Mouse (Mus musculus) cerebellum, postnatal 10 days (tissue): ENCODE results near the gene St6galnac1.
"Not testable (repeated sequence)": the region's sequence is repeated elsewhere in the genome, so short reads cannot be mapped to it uniquely, and the experiment has no call there.

ENCODE experiments used
- DNase-seq, 2 experiments: peaks; one replicate each; pipeline ENCODE4 v3.0.0; 2021; ENCODE audit warnings: mixed read lengths in 2 of 2

St6galnac1 gene

DNA sequence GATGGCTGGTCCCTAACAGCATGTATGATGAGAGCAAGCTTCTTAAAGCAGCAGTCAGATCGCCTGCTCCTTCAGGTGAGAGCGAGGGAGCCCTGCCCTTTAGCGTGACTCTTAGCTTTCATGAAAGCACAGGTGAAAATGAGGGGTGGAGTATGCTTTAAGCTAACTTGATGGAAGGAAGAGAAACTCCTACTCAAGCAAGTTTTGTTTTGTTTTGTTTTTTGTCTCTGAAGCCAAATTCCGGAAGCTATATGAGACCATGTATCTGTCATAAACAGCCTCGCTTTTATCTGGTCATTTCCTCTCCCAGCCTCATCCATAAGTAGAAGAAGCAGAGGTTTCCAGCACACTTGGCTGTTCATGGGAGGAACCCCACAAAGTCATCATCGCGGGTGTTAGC, at the start of gene St6galnac1:
Gene St6galnac1 (minus strand): TSS at position 101 of the 400 bp plus-strand sequence.
- DNase-seq = no peak

GRCm38 (mm10) chr11:116823885-116824284, 48.6 kb upstream of the St6galnac1 start:
- DNase-seq = not testable (repeated sequence)

GRCm38 (mm10) chr11:116823255-116823654, 47.9 kb upstream of the St6galnac1 start:
- no peak for DNase-seq

GRCm38 (mm10) chr11:116822626-116823025, 47.3 kb upstream of the St6galnac1 start:
- no peak for DNase-seq

GRCm38 (mm10) chr11:116822215-116822614, 46.9 kb upstream of the St6galnac1 start:
- no peak for DNase-seq

- DNase-seq = no peak
Observed at GRCm38 (mm10) chr11:116821057-116821940, 46.0 kb upstream of the St6galnac1 start.

DNA sequence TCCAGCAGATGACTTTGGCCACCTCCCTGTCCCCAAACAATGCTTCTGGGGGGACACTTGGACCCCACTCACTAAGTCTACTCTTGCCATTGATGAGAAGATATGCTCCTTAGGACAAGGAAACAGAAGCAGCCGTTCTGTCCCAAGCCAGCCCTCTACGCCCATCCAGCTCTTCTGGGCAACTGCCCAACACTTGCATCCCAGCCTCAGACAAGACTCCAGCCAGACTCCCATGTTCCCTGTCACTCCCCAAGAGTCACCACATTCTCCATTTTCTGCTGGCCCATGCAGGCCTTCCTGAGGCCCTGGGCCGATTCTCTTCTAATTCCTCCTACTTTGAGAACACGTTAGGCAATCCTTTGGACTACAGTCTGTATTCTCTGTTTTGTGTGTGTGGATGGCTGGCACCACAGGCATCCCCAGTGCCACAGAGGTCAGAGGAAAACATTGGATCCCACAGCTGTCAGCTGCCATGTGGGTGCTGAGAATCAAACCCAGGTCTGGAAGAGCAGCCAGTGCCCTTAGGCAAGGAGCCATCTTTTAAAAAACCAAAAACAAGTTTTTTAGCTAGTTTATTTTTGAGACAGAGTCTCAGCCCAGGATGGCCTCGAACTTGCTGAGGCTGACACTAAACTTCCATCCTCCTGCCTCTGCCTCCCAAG, 44.8 kb upstream of the St6galnac1 start:
- peak in 1 of 2 experiments; percentile 46 for DNase-seq

GRCm38 (mm10) chr11:116818722-116819121, 43.4 kb upstream of the St6galnac1 start:
- peak; percentile 45 to 51 for DNase-seq

DNA sequence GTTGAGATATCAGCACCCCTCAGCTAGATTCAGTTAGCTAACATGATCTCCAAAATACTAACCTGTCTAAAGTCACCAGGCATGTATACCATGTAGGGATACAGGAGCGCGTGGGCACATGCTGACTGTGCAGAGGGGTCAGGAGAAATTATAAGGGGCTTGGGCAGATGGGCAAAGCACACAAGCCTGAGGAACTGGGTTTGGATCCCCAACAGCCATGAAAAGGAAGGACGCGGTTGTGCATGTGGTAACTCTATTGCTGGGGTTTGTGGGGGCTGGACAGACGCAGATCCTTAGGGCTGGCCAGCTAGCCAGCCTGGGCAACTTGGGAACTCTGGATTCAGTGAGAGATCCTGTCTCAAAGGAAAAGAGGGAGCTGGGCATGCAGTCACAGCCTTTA, 42.3 kb upstream of the St6galnac1 start:
- no peak for DNase-seq

DNA sequence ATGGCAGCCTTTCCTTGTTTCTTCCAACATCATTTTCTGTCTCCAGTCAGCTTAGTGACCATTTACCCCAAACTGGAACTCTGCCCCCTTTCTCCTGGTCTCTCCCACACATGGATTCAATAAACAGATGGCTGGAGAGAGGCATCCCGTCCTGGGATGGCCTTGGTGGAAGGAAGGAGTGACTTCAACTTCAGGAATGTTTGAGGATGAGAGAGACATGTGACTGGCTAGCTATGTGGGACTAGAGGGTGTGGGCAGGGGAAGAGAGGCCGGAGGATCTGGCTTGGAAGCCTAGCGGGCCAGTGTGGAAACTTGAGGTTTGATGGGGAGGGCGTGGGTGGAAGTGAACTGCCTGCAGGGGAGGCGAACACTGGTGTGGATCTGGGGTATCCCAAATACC, 41.5 kb upstream of the St6galnac1 start:
- no peak for DNase-seq

- DNase-seq = peak; percentile 59
Observed at GRCm38 (mm10) chr11:116814884-116815415, 39.6 kb upstream of the St6galnac1 start.

DNA sequence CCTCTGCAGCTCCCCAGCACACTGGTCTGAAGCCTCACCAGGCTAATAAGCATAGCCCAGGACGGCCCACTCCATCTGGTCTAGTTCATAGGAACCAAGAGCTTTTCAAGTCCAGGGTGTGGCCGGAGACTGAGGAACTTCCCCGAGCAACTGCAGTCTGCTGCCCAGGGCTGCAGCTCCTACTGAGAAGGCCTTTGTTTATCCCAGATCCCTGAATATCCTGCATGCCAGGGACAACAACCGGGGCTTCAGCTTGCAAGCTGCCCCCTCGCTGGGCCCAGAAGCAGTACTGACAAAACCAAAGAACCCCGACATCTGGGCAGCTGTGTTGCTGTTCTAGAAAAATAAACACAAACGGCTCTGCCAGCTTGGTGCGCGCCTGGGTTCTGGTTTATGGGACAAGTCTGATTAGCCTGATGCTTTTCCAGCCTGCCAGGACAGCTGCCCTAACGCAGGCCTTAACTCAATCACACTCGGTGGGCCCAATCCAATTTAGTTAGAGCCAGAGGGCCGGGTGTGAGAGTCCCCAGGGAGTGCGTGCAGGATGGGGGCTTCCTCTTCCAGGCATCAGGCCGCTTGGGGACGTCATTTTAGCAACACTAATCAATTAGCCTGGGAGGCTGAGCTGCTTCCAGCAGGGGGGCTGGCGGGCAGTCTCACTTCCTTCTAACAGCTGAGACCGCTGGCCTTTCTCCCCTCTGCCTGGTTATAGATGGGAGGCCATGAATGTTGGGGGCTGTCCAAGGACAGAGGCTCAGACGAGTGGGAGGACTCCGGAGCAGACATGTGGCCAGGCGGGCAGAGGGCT, 39.0 kb upstream of the St6galnac1 start:
- peak; percentile 88 to 93 for DNase-seq

DNA sequence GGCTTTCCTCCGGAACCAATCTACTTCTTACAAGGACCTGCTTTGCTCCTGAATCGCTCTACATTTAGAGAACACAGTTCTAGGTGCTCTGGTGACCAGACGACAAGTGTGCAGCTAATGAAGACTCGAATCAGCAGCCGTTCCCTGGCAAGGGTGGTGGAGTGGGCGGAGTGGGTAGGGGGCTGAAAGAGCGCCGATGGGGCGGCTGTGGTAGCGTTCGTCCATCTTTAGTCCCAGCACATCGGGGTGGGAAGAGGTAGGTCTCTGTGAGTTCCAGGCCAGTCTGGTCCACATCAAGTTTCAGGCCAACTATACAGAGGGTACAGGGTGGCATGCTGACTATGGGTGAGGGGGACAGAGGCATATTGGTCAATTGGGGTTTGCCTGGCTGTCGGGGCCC, 38.3 kb upstream of the St6galnac1 start:
- DNase-seq = peak; percentile 45 to 49

DNA sequence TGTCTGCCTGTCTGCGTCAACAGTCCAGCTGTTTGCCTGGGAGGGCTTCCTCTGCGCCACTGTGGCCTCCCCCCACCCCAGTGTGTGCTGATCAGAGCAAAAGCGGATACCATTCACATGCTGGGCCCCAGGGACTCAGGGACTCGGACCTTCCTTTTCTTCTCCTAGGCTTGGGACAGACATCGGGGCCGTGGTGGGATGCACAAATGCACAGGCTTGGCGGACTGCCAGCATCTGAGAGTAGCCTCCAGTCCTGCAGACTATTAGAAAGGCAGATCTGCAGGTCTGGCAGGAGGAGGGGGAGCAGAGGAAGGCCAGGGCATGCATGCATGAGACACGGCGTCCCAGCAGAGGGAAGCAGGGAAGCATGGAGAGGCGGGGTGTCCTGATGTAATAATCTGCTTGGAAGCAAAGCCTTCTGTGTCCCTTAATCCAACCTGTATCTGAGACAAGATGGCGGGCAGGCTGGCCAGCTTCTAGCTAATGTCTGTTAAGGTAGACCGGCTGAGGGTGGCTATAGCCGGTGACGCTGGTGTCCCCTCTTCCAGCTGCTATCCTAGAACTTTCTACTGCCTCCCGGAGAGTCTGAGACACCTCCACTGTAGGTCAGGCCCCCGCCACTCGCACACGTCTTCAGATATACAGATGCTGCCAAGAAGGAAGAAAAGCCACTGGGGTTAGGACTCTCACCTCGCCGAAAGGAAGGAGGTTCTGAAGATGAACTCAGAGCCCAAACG, 37.7 kb upstream of the St6galnac1 start:
- DNase-seq = peak; percentile 79 to 86

GRCm38 (mm10) chr11:116810983-116811901, 35.9 kb upstream of the St6galnac1 start:
- peak; percentile 95 to 96 for DNase-seq

DNA sequence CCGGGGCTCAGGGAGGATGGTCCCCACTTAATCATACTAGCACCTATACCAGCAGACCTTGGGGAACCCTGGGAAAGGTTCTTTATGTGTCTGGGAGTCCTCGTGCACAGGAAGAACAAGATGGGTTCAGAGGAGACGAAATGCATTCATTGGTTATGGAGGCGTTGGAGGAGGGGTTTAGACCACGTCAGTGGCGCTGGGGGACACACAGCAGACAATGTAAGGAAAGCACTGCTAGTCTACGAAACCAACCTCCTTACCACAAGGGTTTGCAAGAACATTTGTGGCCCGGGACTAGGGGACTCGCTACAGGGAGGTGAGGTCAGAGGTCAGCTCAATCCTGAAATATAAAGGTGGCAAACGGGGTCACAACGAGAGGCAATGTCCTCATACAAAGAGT, 35.2 kb upstream of the St6galnac1 start:
- peak; percentile 23 to 27 for DNase-seq

DNA sequence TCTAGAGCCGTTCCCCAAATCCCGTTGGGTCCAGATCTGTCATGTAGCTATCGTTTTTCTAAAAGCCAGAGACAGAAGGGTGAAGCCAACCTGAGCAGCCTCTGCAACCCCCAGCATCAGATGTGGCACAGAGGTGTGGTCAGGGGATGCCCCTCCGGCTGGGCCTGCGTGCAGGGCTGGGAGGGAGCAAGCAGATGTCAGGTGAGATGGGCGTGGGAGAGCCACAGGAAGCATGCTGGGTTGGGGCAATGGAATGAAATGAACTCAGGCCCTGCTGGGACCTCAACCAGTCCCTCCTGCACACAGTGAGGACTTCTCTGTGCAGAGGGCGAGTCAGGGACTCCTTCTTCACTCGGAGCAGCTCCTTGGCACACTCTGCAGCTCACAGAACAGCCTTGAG, 34.2 kb upstream of the St6galnac1 start:
- DNase-seq = peak; percentile 26 to 35

GRCm38 (mm10) chr11:116808811-116809395, 33.6 kb upstream of the St6galnac1 start:
- peak; percentile 59 to 67 for DNase-seq

- peak; percentile 95 for DNase-seq
Observed at GRCm38 (mm10) chr11:116807938-116808606, 32.8 kb upstream of the St6galnac1 start.

DNA sequence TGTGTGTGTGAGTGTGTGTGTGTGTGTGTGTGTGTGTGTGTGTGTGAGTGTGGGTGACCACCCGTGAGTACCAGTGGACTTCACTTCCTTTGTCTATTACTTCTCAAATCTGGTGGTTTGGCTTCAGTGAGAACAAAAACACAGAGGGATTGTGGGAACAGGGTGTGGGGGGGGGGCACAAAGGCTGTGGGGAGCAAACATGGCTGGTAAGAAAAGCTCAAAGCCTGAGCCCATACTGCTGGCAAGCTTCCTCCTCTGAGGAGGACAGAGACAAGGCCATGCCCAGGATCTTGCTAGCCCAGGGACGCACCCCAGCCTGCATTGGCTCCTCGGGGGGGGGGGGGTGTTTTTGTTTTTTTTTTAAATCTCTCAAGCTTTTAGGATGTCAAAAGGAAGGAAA, 32.2 kb upstream of the St6galnac1 start:
- peak; percentile 43 to 51 for DNase-seq
